In genomic region chr5:86113997-86114396, GRCm38 (mm10) we compare ENCODE assay signal across 22 mouse cellular contexts. TPM values are rescaled to one million over a fixed set of nuclear protein-coding genes. Genes with fewer than 3 reads are reported as not detected.
DNase-seq lines count a peak whose midpoint lies in the region; ATAC-seq lines count a peak whose summit lies in the region.
"Had no signal": no experiment of that assay in that cellular context is flagged by ENCODE, and none has a peak within 500 bp of the region (broad histone marks: within the 10 kb centered on the region; RNA-seq: fewer than 3 reads in every experiment).

No protein-coding gene starts in this region.

- no peaks in the 10 kb centered on the region for H3K9me3 ChIP-seq in heart, embryonic 14.5 days (ENCODE audit: control insufficient read depth, low read length)
- H3K9me3 ChIP-seq in embryonic facial prominence, embryonic 10.5 days: no peaks in the 10 kb centered on the region
- H3K9me3 ChIP-seq: embryonic facial prominence, embryonic 12.5 days; forebrain, embryonic 12.5 days; hindbrain, embryonic 15.5 days; kidney, embryonic 15.5 days had no signal

- H3K27me3 ChIP-seq in heart, embryonic 14.5 days (ENCODE audit: control insufficient read depth, insufficient read depth, low read length): no peaks in the 10 kb centered on the region
- no peaks in the 10 kb centered on the region for H3K27me3 ChIP-seq in embryonic facial prominence, embryonic 10.5 days (replicated peaks; ENCODE audit: low read depth, poor library complexity, severe bottlenecking)
- H3K27me3 ChIP-seq: embryonic facial prominence, embryonic 12.5 days; forebrain, embryonic 12.5 days; hindbrain, embryonic 15.5 days; kidney, embryonic 15.5 days had no signal

- H3K4me1 ChIP-seq in heart, embryonic 14.5 days (ENCODE audit: control insufficient read depth in 2 of 2, insufficient read depth in 2 of 2, low read length in 2 of 2): peaks cover 0 to 9% of the 10 kb centered on the region in 2 experiments; a peak in 2 of 4 replicates
- no peaks in the 10 kb centered on the region for H3K4me1 ChIP-seq in embryonic facial prominence, embryonic 10.5 days
- H3K4me1 ChIP-seq: embryonic facial prominence, embryonic 12.5 days; forebrain, embryonic 12.5 days; hindbrain, embryonic 15.5 days; kidney, embryonic 15.5 days had no signal

- H3K36me3 ChIP-seq in heart, embryonic 14.5 days (ENCODE audit: control insufficient read depth, insufficient read depth, low read length): peaks cover 37% of the 10 kb centered on the region
- H3K36me3 ChIP-seq in embryonic facial prominence, embryonic 10.5 days (replicated peaks): peaks cover 40% of the 10 kb centered on the region

- H3K4me3 ChIP-seq in heart, embryonic 14.5 days (ENCODE audit: control insufficient read depth in 1 of 2, insufficient read depth in 1 of 2, low read depth in 1 of 2, low read length in 2 of 2): no peak overlapping the region
- no peak overlapping the region for H3K4me3 ChIP-seq in embryonic facial prominence, embryonic 10.5 days
- H3K4me3 ChIP-seq: embryonic facial prominence, embryonic 12.5 days; forebrain, embryonic 12.5 days; hindbrain, embryonic 15.5 days; kidney, embryonic 15.5 days had no signal

- intact Hi-C loops in heart, postnatal 36 days (cut with DNase I): no loop called here
- intact Hi-C loops in heart, postnatal 10 days (cut with DNase I): no loop called here

- no peak for ATAC-seq in heart, embryonic 14.5 days (ENCODE audit: insufficient number of reproducible peaks, insufficient read depth, low FRiP score, low read depth)
- ATAC-seq: activated CD4-positive, CD25-positive, alpha-beta regulatory T cell, adult 4 months; forebrain, embryonic 16.5 days; intestine, embryonic 16.5 days had no signal

- DNase-seq in adrenal gland, adult (ENCODE audit: inconsistent age in 2 of 2, low spot score in 1 of 2): peak; percentile 13 to 35
- no peak for DNase-seq in adrenal gland, adult 8-10 months
- no peak for DNase-seq in heart, postnatal 36 days
- DNase-seq in heart, postnatal 10 days: peak; percentile 12 to 15
- DNase-seq in heart, adult 8-10 months (ENCODE audit: low spot score): no peak
- DNase-seq in embryonic facial prominence, embryonic 10.5 days (ENCODE audit: low spot score): no peak
- DNase-seq: adrenal gland, postnatal 14 days; B cell, adult 2 months; cerebellum, adult 2 months; cerebellum, postnatal 10 days; embryo, embryonic 11 days; gastrocnemius, postnatal 14 days; kidney, adult 2 months had no signal

- peak overlapping the region; percentile 30; the same call in 1 of the 2 replicates for H3K9ac ChIP-seq in heart, embryonic 14.5 days (ENCODE audit: low read length)
- H3K9ac ChIP-seq: embryonic facial prominence, embryonic 12.5 days; forebrain, embryonic 12.5 days; hindbrain, embryonic 15.5 days; kidney, embryonic 15.5 days had no signal

- 6% methylated on average over 1 of the region's 1 CpGs for WGBS in heart, embryonic 14.5 days
- WGBS in embryonic facial prominence, embryonic 10.5 days: 85% methylated on average over 1 of the region's 1 CpGs

- peak overlapping the region; percentile 37; the same call in 1 of the 2 replicates for H3K4me2 ChIP-seq in heart, embryonic 14.5 days (ENCODE audit: low read length)
- H3K4me2 ChIP-seq: embryonic facial prominence, embryonic 12.5 days; forebrain, embryonic 12.5 days; hindbrain, embryonic 15.5 days; kidney, embryonic 15.5 days had no signal

- H3K27ac ChIP-seq in heart, embryonic 14.5 days (replicated peaks in 1 of 2; ENCODE audit: control insufficient read depth in 1 of 2, insufficient read depth in 1 of 2, low read depth in 2 of 2, low read length in 2 of 2): peak overlapping the region; percentile 53 to 74; a peak in 3 of 4 replicates
- H3K27ac ChIP-seq in embryonic facial prominence, embryonic 10.5 days (replicated peaks): no peak overlapping the region
- H3K27ac ChIP-seq: embryonic facial prominence, embryonic 12.5 days; forebrain, embryonic 12.5 days; hindbrain, embryonic 15.5 days; kidney, embryonic 15.5 days had no signal

RNA-seq across cellular contexts. Expression of gene Stap1, which starts 42.5 kb away (rescaled TPM):
- total RNA-seq in adrenal gland, adult 8-10 months (2022): 1 to 10 TPM in 3 of 4 experiments, under 1 TPM in 1; 0.67 to 3.2 (median 1.4) TPM
- 0.12 and 0.23 TPM in 2 replicates for polyA plus RNA-seq in heart, embryonic 14.5 days (2014; fragmentation: Nextera tagmentation; extraction: Ambion mirVana)
- under 1 TPM; 0.14 to 0.76 TPM for total RNA-seq in heart, postnatal 36 days (2021)
- total RNA-seq in heart, postnatal 10 days (2021): under 1 TPM in 1 of 2 experiments, not detected in 1; 0.43 TPM
- total RNA-seq in heart, adult 8-10 months (2022): under 1 TPM in 3 of 4 experiments, not detected in 1; 0.19 to 0.26 (median 0.25) TPM
- polyA plus RNA-seq in embryonic facial prominence, embryonic 10.5 days (2016; fragmentation: Nextera tagmentation; extraction: Ambion mirVana): 0.09 TPM in 1 of 2 replicates, not detected in the other
- total RNA-seq: MEL had no signal
- polyA plus RNA-seq: cerebellum, adult 2 months had no signal

RNA-seq across cellular contexts. Expression of gene Cenpc1, which starts 48.6 kb away (rescaled TPM):
- 10 to 100 TPM; 15.9 to 23.6 (median 18.3) TPM for total RNA-seq in adrenal gland, adult 8-10 months (2022)
- polyA plus RNA-seq in heart, embryonic 14.5 days (2014; fragmentation: Nextera tagmentation; extraction: Ambion mirVana): 22.1 and 23.5 TPM in 2 replicates
- 1 to 10 TPM; 5.3 to 5.4 TPM for total RNA-seq in heart, postnatal 36 days (2021)
- 10 to 100 TPM; 10.9 to 11.3 TPM for total RNA-seq in heart, postnatal 10 days (2021)
- total RNA-seq in heart, adult 8-10 months (2022): 1 to 10 TPM; 3.8 to 6.2 (median 5.1) TPM
- 37.3 and 38.8 TPM in 2 replicates for polyA plus RNA-seq in embryonic facial prominence, embryonic 10.5 days (2016; fragmentation: Nextera tagmentation; extraction: Ambion mirVana)

RNA-seq across cellular contexts. Expression of gene Uba6, which starts 58.6 kb away (rescaled TPM):
- 10 to 100 TPM; 14.9 to 24.5 (median 19.7) TPM for total RNA-seq in adrenal gland, adult 8-10 months (2022)
- 11.6 and 12.0 TPM in 2 replicates for polyA plus RNA-seq in heart, embryonic 14.5 days (2014; fragmentation: Nextera tagmentation; extraction: Ambion mirVana)
- total RNA-seq in heart, postnatal 36 days (2021): 1 to 10 TPM; 6.7 to 7.3 TPM
- total RNA-seq in heart, postnatal 10 days (2021): 1 to 10 TPM; 6.5 to 8.7 TPM
- 1 to 10 TPM; 6.8 to 8.2 (median 7.7) TPM for total RNA-seq in heart, adult 8-10 months (2022)
- 17.8 and 17.9 TPM in 2 replicates for polyA plus RNA-seq in embryonic facial prominence, embryonic 10.5 days (2016; fragmentation: Nextera tagmentation; extraction: Ambion mirVana)

Comparison
In these comparisons a context has a peak if more than half of its experiments do, and no peak if none do; other contexts are left out.
1. DNase-seq: peak in adrenal gland, adult (2 of 2) and heart, postnatal 10 days (2 of 2); none in adrenal gland, adult 8-10 months (single experiment), heart, postnatal 36 days (0 of 2), heart, adult 8-10 months (single experiment) and embryonic facial prominence, embryonic 10.5 days (single experiment).